Mouse (Mus musculus): ENCODE measurements at regions not wholly inside any gene's neighbourhood (a gene's known extent, or its start where the extent isn't known, plus 50 kb on each side); places are given as distances from the start of the nearest gene placed in this dataset.
A peak's percentile ranks its signal among the peaks of the same experiment; 100 is the strongest.

GRCm38 (mm10) chr1:14513662-14514061 is 1579.5 kb downstream of the 4930444P10Rik start:
- Histone ChIP-seq H3K4me1 (ENCODE audit: control insufficient read depth, insufficient read depth, insufficient read length, low read length) (no peaks in the 10 kb centered on the region), H3K4me3 (ENCODE audit: insufficient read depth, low read depth, low read length) (no peak overlapping the region), H3K27ac (replicated peaks; ENCODE audit: low read depth, low read length) (no peak overlapping the region)

- Histone ChIP-seq H3K27ac (replicated peaks; ENCODE audit: low read depth, low read length) (no peak overlapping the region), H3K4me1 (ENCODE audit: control insufficient read depth, insufficient read depth, insufficient read length, low read length) (no peaks in the 10 kb centered on the region), H3K4me3 (ENCODE audit: insufficient read depth, low read depth, low read length) (no peak overlapping the region)
Observed at GRCm38 (mm10) chr1:14512481-14513285, 1580.4 kb downstream of the 4930444P10Rik start.

DNA sequence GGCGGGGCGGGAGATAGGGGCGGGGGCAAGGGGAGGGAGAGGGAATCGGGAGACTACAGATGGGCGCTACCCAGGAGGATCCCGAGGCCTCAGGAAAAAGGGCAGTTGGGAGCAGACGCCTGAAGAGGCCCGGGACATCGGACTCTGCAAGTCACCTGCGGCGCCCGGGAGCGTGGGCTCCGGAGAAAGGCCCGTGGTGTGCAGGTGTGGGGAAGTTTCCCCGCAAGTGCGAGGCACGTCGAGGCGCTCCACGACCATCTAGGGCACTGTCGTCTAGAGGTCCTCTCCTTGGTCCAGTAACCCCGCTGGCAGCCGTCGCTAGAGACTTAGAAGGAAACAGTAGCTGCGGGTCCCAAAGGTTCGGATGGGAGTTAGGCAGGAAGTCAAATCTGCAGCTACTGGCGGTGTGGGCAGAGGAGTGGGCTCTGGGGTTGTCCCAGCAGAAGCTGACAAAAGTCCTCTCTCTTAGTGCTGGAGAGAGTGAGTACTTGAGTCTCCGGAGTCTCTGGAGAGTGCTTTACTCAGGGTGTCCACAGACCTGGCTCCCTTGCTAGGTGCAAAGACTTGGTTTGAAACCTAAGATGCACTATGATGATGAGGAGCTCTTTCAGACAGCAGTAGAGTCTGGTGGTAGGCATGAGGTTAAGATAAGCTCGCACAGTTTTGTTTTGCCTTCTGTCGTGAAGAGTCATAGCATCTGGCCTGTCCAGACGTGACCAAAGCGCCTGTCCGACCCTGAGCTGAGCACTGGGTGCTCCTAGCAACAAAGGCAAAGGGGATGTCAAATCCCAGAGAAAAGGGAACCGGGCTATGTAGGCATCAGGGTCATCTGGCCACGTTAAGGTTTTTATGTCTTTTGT is 1586.1 kb downstream of the 4930444P10Rik start:
- Histone ChIP-seq H3K4me1 (ENCODE audit: control insufficient read depth, insufficient read depth, insufficient read length, low read length) (peaks cover 2% of the 10 kb centered on the region; the same call in 1 of the 2 replicates), H3K4me3 (ENCODE audit: insufficient read depth, low read depth, low read length) (no peak overlapping the region), H3K27ac (replicated peaks; ENCODE audit: low read depth, low read length) (no peak overlapping the region)

- Histone ChIP-seq H3K4me1 (ENCODE audit: control insufficient read depth, insufficient read depth, insufficient read length, low read length) (peaks cover 2% of the 10 kb centered on the region; the same call in 1 of the 2 replicates), H3K4me3 (ENCODE audit: insufficient read depth, low read depth, low read length) (peak overlapping the region; percentile 35), H3K27ac (replicated peaks; ENCODE audit: low read depth, low read length) (no peak overlapping the region)
Observed at GRCm38 (mm10) chr1:14506201-14506830, 1586.8 kb downstream of the 4930444P10Rik start.

- no peak overlapping the region for H3K4me3 ChIP-seq (ENCODE audit: insufficient read depth, low read depth, low read length)
- no peak overlapping the region for H3K27ac ChIP-seq (replicated peaks; ENCODE audit: low read depth, low read length)
- peaks cover 2% of the 10 kb centered on the region; the same call in 1 of the 2 replicates for H3K4me1 ChIP-seq (ENCODE audit: control insufficient read depth, insufficient read depth, insufficient read length, low read length)
Observed at GRCm38 (mm10) chr1:14505741-14506140, 1587.4 kb downstream of the 4930444P10Rik start.

- H3K4me3 ChIP-seq (ENCODE audit: insufficient read depth, low read depth, low read length) = no peak overlapping the region
- no peak overlapping the region for H3K27ac ChIP-seq (replicated peaks; ENCODE audit: low read depth, low read length)
- peaks cover 2% of the 10 kb centered on the region; the same call in 1 of the 2 replicates for H3K4me1 ChIP-seq (ENCODE audit: control insufficient read depth, insufficient read depth, insufficient read length, low read length)
Observed at GRCm38 (mm10) chr1:14504767-14505343, 1588.3 kb downstream of the 4930444P10Rik start.

- peaks cover 2% of the 10 kb centered on the region; the same call in 1 of the 2 replicates for H3K4me1 ChIP-seq (ENCODE audit: control insufficient read depth, insufficient read depth, insufficient read length, low read length)
- no peak overlapping the region for H3K4me3 ChIP-seq (ENCODE audit: insufficient read depth, low read depth, low read length)
- no peak overlapping the region for H3K27ac ChIP-seq (replicated peaks; ENCODE audit: low read depth, low read length)
Observed at GRCm38 (mm10) chr1:14503881-14504742, 1589.0 kb downstream of the 4930444P10Rik start.

GRCm38 (mm10) chr1:14503193-14503800 is 1589.8 kb downstream of the 4930444P10Rik start:
- no peak overlapping the region for H3K27ac ChIP-seq (replicated peaks; ENCODE audit: low read depth, low read length)
- H3K4me1 ChIP-seq (ENCODE audit: control insufficient read depth, insufficient read depth, insufficient read length, low read length) = peaks cover 2% of the 10 kb centered on the region; the same call in 1 of the 2 replicates
- no peak overlapping the region for H3K4me3 ChIP-seq (ENCODE audit: insufficient read depth, low read depth, low read length)

DNA sequence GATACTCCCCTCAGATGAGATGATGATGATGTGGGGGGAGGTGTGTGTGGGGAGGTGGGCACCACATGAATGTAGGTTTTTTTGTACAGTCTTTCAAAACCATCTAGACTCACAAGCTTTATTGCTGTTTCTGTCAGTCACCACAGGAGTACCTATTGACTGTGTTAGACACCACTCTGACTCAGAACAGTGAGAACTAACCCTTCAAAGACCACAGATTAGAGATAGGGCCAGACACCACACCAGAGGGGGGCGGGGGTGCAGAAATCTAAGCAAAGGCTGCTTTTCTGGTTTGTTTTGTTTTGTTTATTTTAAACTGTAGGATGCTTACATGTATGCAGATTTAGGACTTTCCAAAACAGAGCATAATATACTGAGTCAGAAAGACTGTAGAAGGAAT is 1594.0 kb downstream of the 4930444P10Rik start:
- H3K4me3 ChIP-seq (ENCODE audit: insufficient read depth, low read depth, low read length) = no peak overlapping the region

GRCm38 (mm10) chr1:14490026-14490425 is 1603.1 kb downstream of the 4930444P10Rik start:
- Histone ChIP-seq H3K4me3 (ENCODE audit: insufficient read depth, low read depth, low read length) (no peak overlapping the region), H3K4me1 (ENCODE audit: control insufficient read depth, insufficient read depth, insufficient read length, low read length) (no peaks in the 10 kb centered on the region), H3K27ac (replicated peaks; ENCODE audit: low read depth, low read length) (no peak overlapping the region)

More for the DNA sequence above, 1594.0 kb downstream of the 4930444P10Rik start:
- no peaks in the 10 kb centered on the region for H3K4me1 ChIP-seq (ENCODE audit: control insufficient read depth, insufficient read depth, insufficient read length, low read length)
- H3K27ac ChIP-seq (replicated peaks; ENCODE audit: low read depth, low read length) = no peak overlapping the region

GRCm38 (mm10) chr1:14487708-14488127 is 1605.4 kb downstream of the 4930444P10Rik start:
- no peak overlapping the region for H3K27ac ChIP-seq (replicated peaks; ENCODE audit: low read depth, low read length)
- no peak overlapping the region for H3K4me3 ChIP-seq (ENCODE audit: insufficient read depth, low read depth, low read length)
- H3K4me1 ChIP-seq (ENCODE audit: control insufficient read depth, insufficient read depth, insufficient read length, low read length) = no peaks in the 10 kb centered on the region

GRCm38 (mm10) chr1:14485746-14486145 is 1607.4 kb downstream of the 4930444P10Rik start:
- H3K27ac ChIP-seq (replicated peaks; ENCODE audit: low read depth, low read length) = no peak overlapping the region
- no peak overlapping the region for H3K4me3 ChIP-seq (ENCODE audit: insufficient read depth, low read depth, low read length)
- no peaks in the 10 kb centered on the region for H3K4me1 ChIP-seq (ENCODE audit: control insufficient read depth, insufficient read depth, insufficient read length, low read length)

- no peak overlapping the region for H3K4me3 ChIP-seq (ENCODE audit: insufficient read depth, low read depth, low read length)
- H3K27ac ChIP-seq (replicated peaks; ENCODE audit: low read depth, low read length) = no peak overlapping the region
- no peaks in the 10 kb centered on the region for H3K4me1 ChIP-seq (ENCODE audit: control insufficient read depth, insufficient read depth, insufficient read length, low read length)
Observed at GRCm38 (mm10) chr1:14484121-14484916, 1608.8 kb downstream of the 4930444P10Rik start.

All from brown adipose tissue, adult 24 weeks (tissue).